Mouse (Mus musculus) ES-Bruce4 (cell line): ENCODE measurements at regions not wholly inside any gene's neighbourhood (a gene's known extent, or its start where the extent isn't known, plus 50 kb on each side); places are given as distances from the start of the nearest gene placed in this dataset.

ENCODE experiments used
- CTCF ChIP-seq: IDR thresholded peaks from one replicate; pipeline ENCODE4 v1.8.1; 2011; ENCODE audit warnings: low read depth, low read length
- EP300 ChIP-seq: IDR thresholded peaks from 2 replicates; pipeline ENCODE4 v1.6.1; 2011; ENCODE audit warnings: low read depth, low read length; ENCODE audit not compliant: insufficient read depth
- POLR2A ChIP-seq: IDR thresholded peaks from one replicate; pipeline ENCODE4 v1.8.1; 2011; ENCODE audit warnings: low read length; ENCODE audit not compliant: insufficient read depth

GRCm38 (mm10) chr3:38280876-38281275, 203.8 kb downstream of the Ankrd50 start:
- TF ChIP-seq CTCF (no peak), POLR2A (no peak), EP300 (no peak)
